Mouse (Mus musculus) megakaryocyte, embryonic 14.5 days (primary cell): Measurements from ENCODE around the gene Gm11172.

Experiments
- FLI1 ChIP-seq: IDR thresholded peaks from 2 replicates; pipeline ENCODE4 v1.6.1; 2012; ENCODE audit warnings: low read length, inconsistent platforms, mixed read lengths
- GATA1 ChIP-seq: IDR thresholded peaks from 3 replicates; pipeline ENCODE4 v1.6.1; 2012; ENCODE audit warnings: mixed read lengths, low read length, inconsistent platforms, borderline replicate concordance

- no peak for TF ChIP-seq GATA1
- no peak for TF ChIP-seq FLI1
Observed at GRCm38 (mm10) chr16:10764323-10764722, 48.4 kb upstream of the Gm11172 start.
